Mouse (Mus musculus) liver, embryonic 13.5 days (tissue): ENCODE results near the gene Col23a1. TPM values are rescaled to one million over a fixed set of nuclear protein-coding genes. Genes with fewer than 3 reads are reported as not detected.

Experiments
- ATAC-seq: fragments of 200-750 bp; cut with Nextera tagmentation; 2 replicates; pipeline ENCODE4 v1.8.0; 2017; ENCODE audit warnings: low read depth, mild to moderate bottlenecking, moderate number of reproducible peaks, moderate library complexity
- DNase-seq: peaks from one replicate; pipeline ENCODE4 v3.0.0; 2022
- H3K27ac ChIP-seq: fragments of 300-500 bp; sonication (generic); 2 replicates; pipeline ENCODE4 v1.5.1; 2015; ENCODE audit warnings: moderate library complexity, mild to moderate bottlenecking, inconsistent platforms
- H3K27me3 ChIP-seq: fragments of 300-500 bp; sonication (generic); 2 replicates; pipeline ENCODE4 v1.6.1; 2015; ENCODE audit warnings: mild to moderate bottlenecking, inconsistent platforms
- H3K36me3 ChIP-seq: fragments of 300-500 bp; sonication (generic); 2 replicates; pipeline ENCODE4 v1.6.1; 2015; ENCODE audit warnings: mild to moderate bottlenecking, inconsistent platforms
- H3K4me1 ChIP-seq: fragments of 300-500 bp; sonication (generic); replicated peaks from 2 replicates; pipeline ENCODE4 v1.6.1; 2015; ENCODE audit warnings: inconsistent platforms
- H3K4me2 ChIP-seq: fragments of 300-500 bp; sonication (generic); 2 replicates; pipeline ENCODE4 v1.6.1; 2015; ENCODE audit warnings: inconsistent platforms, mild to moderate bottlenecking, moderate library complexity
- H3K4me3 ChIP-seq: fragments of 300-500 bp; sonication (generic); replicated peaks from 2 replicates; pipeline ENCODE4 v1.5.1; 2015; ENCODE audit warnings: mild to moderate bottlenecking, inconsistent platforms
- H3K9ac ChIP-seq: fragments of 300-500 bp; sonication (generic); 2 replicates; pipeline ENCODE4 v1.6.1; 2015; ENCODE audit warnings: mild to moderate bottlenecking, inconsistent platforms
- H3K9me3 ChIP-seq: fragments of 300-500 bp; sonication (generic); replicated peaks from 2 replicates; pipeline ENCODE4 v1.6.1; 2016; ENCODE audit warnings: inconsistent platforms
- WGBS: fragments of 180-500 bp; shearing (Covaris S2); methylation state at CpG from one replicate; pipeline ENCODE4 v1.1.7; 2015; ENCODE audit not compliant: insufficient replicate concordance; 5-methylcytosine and 5-hydroxymethylcytosine counted together
- polyA plus RNA-seq: library from polyadenylated mRNA; unstranded; fragments of >200 nt; fragmentation: Nextera tagmentation; extraction: Ambion mirVana; gene quantifications from 2 replicates; pipeline ENCODE4 v1.2.1, GENCODE M21; 2015

Col23a1 gene
- polyA plus RNA-seq, 1 experiment from 2014 or later, result 0.30 TPM

DNA sequence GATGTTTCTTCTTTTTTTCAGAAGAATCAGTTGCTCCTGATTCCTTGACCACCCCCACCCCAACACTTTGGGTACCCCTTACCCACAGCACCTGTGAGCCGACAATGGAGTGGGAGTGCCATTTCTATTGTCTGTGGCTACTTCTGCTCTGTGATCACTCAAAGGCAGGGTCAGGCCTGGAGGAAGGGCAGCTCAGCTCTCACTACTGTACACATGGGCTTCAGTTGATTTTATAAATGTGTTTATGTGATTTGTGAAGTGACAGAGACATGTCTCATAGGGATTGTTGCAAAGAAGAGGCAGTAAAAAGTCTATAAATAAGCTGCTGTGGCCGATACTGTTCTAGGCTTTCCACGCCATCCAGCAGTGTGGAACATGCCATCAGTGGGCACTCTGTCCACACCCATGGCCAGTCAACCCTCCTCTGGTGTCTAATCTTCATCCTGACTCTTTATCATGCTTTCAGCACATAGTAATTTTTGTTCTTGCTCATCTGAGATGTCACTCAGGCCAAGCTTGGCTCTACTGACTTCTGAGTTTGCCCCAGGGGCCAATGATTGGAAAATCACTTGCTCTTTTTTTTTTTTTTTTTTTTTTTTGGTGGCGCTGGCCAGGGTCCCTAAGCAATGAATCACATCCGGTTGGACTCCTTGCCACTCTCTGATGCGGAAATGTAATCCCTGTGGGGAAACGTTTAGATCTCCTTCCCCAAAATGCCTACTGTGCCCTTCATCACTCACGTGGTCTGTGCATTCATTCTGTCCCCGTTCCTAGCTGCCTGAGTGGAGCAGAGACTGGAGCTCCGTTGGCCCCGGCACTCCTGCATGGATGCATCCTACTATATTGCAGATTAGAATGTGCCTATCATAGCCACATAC lies 40.4 kb downstream of the Col23a1 start:
- H3K4me1 ChIP-seq, result no peaks in the 10 kb centered on the region
- H3K27me3 ChIP-seq, result no peaks in the 10 kb centered on the region
- H3K9ac ChIP-seq, result no peak overlapping the region
- WGBS, result 60% methylated on average over 11 of the region's 11 CpGs
- 0 out of 2 replicates have a peak, but pooled peaks cover 2% of the 10 kb centered on the region for H3K9me3 ChIP-seq
- ATAC-seq (no peak), DNase-seq (no peak)
- H3K27ac ChIP-seq, result no peak overlapping the region
- H3K4me3 ChIP-seq, result no peak overlapping the region
- no peak overlapping the region for H3K4me2 ChIP-seq
- H3K36me3 ChIP-seq, result no peaks in the 10 kb centered on the region

- Histone ChIP-seq H3K4me1 (no peaks in the 10 kb centered on the region), H3K4me2 (no peak overlapping the region), H3K9ac (no peak overlapping the region), H3K9me3 (0 out of 2 replicates have a peak, but pooled peaks cover 2% of the 10 kb centered on the region), H3K27ac (no peak overlapping the region), H3K36me3 (no peaks in the 10 kb centered on the region), H3K27me3 (no peaks in the 10 kb centered on the region), H3K4me3 (no peak overlapping the region)
- WGBS, result 69% methylated on average over 5 of the region's 5 CpGs
- ATAC-seq (no peak), DNase-seq (no peak)
Observed at GRCm38 (mm10) chr11:51334017-51334416, 44.3 kb downstream of the Col23a1 start.

GRCm38 (mm10) chr11:51337585-51337984 lies 47.9 kb downstream of the Col23a1 start:
- Histone ChIP-seq H3K4me1 (no peaks in the 10 kb centered on the region), H3K4me3 (no peak overlapping the region), H3K4me2 (no peak overlapping the region), H3K9me3 (0 out of 2 replicates have a peak, but pooled peaks cover under 1% of the 10 kb centered on the region), H3K27me3 (no peaks in the 10 kb centered on the region), H3K27ac (no peak overlapping the region), H3K36me3 (no peaks in the 10 kb centered on the region), H3K9ac (no peak overlapping the region)
- no peak for ATAC-seq
- 75% methylated on average over 6 of the region's 6 CpGs for WGBS
- no peak for DNase-seq

DNA sequence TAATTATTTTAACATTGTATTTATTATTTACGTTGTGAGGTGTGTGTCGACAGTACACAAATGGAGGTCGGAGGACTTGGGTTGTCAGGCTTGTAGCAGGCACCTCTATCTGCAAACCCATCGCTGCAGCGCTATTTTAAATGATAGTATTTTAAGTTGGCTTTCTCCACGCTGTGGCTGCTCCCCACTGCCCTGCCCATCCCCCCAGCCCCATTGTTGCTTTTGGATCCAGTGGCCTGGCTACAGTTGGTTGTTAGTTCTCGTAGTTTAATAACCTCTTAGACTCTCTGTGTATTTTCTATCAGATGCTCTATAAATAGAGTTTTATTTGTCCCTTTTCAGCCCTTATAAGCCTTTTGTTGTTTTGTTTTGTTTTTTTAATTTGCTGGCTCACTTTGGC lies 48.7 kb downstream of the Col23a1 start:
- DNase-seq, result no peak
- H3K36me3 ChIP-seq, result no peaks in the 10 kb centered on the region
- no peak overlapping the region for H3K9ac ChIP-seq
- H3K4me1 ChIP-seq, result no peaks in the 10 kb centered on the region
- H3K4me2 ChIP-seq, result no peak overlapping the region
- 66% methylated on average over 7 of the region's 7 CpGs for WGBS
- H3K4me3 ChIP-seq, result no peak overlapping the region
- no peak for ATAC-seq
- H3K27me3 ChIP-seq, result no peaks in the 10 kb centered on the region
- no peaks in the 10 kb centered on the region for H3K9me3 ChIP-seq
- no peak overlapping the region for H3K27ac ChIP-seq

GRCm38 (mm10) chr11:51341091-51341490 lies 51.4 kb downstream of the Col23a1 start:
- 55% methylated on average over 2 of the region's 2 CpGs for WGBS
- no peak overlapping the region for H3K4me2 ChIP-seq
- H3K4me3 ChIP-seq, result no peak overlapping the region
- no peak for ATAC-seq
- no peaks in the 10 kb centered on the region for H3K27me3 ChIP-seq
- no peaks in the 10 kb centered on the region for H3K4me1 ChIP-seq
- no peaks in the 10 kb centered on the region for H3K36me3 ChIP-seq
- H3K9me3 ChIP-seq, result no peaks in the 10 kb centered on the region
- no peak overlapping the region for H3K9ac ChIP-seq
- no peak overlapping the region for H3K27ac ChIP-seq
- DNase-seq, result no peak

DNA sequence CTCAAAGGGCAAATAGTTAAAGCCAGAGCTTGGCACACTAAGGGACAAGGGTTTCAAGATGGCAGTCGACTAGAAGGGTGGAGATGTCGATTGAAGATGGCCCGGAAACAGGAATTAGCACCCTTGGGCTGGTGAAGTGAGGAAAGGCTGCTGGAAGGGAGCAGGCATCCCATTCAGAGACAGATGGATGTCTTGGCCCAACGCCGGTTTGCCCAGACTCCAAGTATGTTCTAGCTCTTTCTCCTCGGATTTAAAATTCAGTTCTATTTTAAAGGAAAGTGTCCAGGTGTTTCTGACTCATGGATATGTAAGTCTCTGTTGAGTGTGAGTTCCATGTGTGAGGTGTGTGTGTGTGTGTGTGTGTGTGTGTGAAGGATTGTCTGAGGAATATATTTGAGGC lies 53.1 kb downstream of the Col23a1 start:
- Histone ChIP-seq H3K4me3 (no peak overlapping the region), H3K27me3 (no peaks in the 10 kb centered on the region), H3K4me2 (no peak overlapping the region), H3K9ac (no peak overlapping the region), H3K4me1 (no peaks in the 10 kb centered on the region), H3K9me3 (no peaks in the 10 kb centered on the region), H3K27ac (no peak overlapping the region), H3K36me3 (no peaks in the 10 kb centered on the region)
- no peak for ATAC-seq
- WGBS, result 67% methylated on average over 6 of the region's 6 CpGs
- no peak for DNase-seq

DNA sequence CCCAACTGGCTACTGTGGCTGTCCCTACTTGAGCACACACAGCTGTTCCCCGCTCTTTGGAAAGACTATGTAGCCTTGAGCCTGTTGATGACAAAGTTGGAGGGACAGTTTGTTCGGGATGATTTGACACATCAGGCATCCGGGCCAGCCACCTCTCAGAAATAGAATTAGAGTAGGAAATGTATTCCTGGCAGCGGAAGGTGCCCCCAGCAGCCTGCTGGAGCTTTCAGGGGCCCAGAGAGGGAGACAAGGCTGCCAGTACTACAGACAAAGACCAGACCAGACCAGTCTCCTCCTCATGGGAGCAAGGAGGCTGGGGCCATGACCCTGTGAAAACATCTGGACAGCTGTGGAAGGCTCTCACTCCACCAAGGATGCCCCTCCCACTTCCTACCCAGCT lies 53.6 kb downstream of the Col23a1 start:
- Histone ChIP-seq H3K4me3 (no peak overlapping the region), H3K27ac (no peak overlapping the region), H3K27me3 (no peaks in the 10 kb centered on the region), H3K36me3 (no peaks in the 10 kb centered on the region), H3K9ac (no peak overlapping the region), H3K9me3 (no peaks in the 10 kb centered on the region), H3K4me1 (no peaks in the 10 kb centered on the region), H3K4me2 (no peak overlapping the region)
- DNase-seq (no peak), ATAC-seq (no peak)
- 61% methylated on average over 4 of the region's 4 CpGs for WGBS

- Histone ChIP-seq H3K27me3 (no peaks in the 10 kb centered on the region), H3K27ac (no peak overlapping the region), H3K9me3 (no peaks in the 10 kb centered on the region), H3K9ac (no peak overlapping the region), H3K4me3 (no peak overlapping the region), H3K36me3 (no peaks in the 10 kb centered on the region), H3K4me1 (no peaks in the 10 kb centered on the region), H3K4me2 (no peak overlapping the region)
- ATAC-seq (no peak), DNase-seq (no peak)
- WGBS, result 74% methylated on average over 5 of the region's 5 CpGs
Observed at GRCm38 (mm10) chr11:51343728-51344289, 54.1 kb downstream of the Col23a1 start.

- WGBS, result 76% methylated on average over 21 of the region's 21 CpGs
- DNase-seq (no peak), ATAC-seq (no peak)
Observed at GRCm38 (mm10) chr11:51345481-51346465, 56.1 kb downstream of the Col23a1 start.

GRCm38 (mm10) chr11:51347756-51348155 lies 58.0 kb downstream of the Col23a1 start:
- 63% methylated on average over 2 of the region's 2 CpGs for WGBS
- H3K27ac ChIP-seq, result no peak overlapping the region
- no peak for ATAC-seq

More at GRCm38 (mm10) chr11:51345481-51346465, 56.1 kb downstream of the Col23a1 start:
- no peaks in the 10 kb centered on the region for H3K4me1 ChIP-seq
- H3K27ac ChIP-seq, result no peak overlapping the region
- no peak overlapping the region for H3K4me2 ChIP-seq
- no peaks in the 10 kb centered on the region for H3K36me3 ChIP-seq
- H3K27me3 ChIP-seq, result no peaks in the 10 kb centered on the region
- no peaks in the 10 kb centered on the region for H3K9me3 ChIP-seq
- no peak overlapping the region for H3K9ac ChIP-seq
- no peak overlapping the region for H3K4me3 ChIP-seq

DNA sequence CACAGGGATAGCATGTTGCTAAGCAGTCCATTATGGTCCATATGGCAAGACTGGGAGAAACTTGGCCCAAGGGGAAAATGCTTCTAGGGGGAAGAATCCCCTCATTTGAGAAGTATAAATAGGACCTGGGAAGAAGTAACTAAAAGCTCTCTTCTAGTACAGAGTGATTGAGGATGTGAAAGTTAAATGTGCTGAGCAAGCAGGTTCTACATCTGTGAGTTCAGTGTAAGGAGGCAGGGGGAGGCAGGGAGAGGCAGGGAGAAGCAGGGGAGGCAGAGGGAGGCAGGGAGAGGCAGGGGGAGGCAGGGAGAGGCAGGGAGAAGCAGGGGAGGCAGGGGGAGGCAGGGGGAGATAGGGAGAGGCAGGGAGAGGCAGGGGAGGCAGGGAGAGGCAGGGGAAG lies 59.9 kb downstream of the Col23a1 start:
- Histone ChIP-seq H3K4me1 (no peaks in the 10 kb centered on the region), H3K9ac (no peak overlapping the region), H3K4me3 (no peak overlapping the region), H3K36me3 (no peaks in the 10 kb centered on the region), H3K9me3 (no peaks in the 10 kb centered on the region), H3K27ac (no peak overlapping the region), H3K4me2 (no peak overlapping the region), H3K27me3 (no peaks in the 10 kb centered on the region)
- no peak for DNase-seq
- ATAC-seq, result no peak

More at GRCm38 (mm10) chr11:51347756-51348155, 58.0 kb downstream of the Col23a1 start:
- no peaks in the 10 kb centered on the region for H3K27me3 ChIP-seq
- H3K36me3 ChIP-seq, result no peaks in the 10 kb centered on the region
- H3K9me3 ChIP-seq, result no peaks in the 10 kb centered on the region
- no peak overlapping the region for H3K4me2 ChIP-seq
- H3K4me3 ChIP-seq, result no peak overlapping the region
- no peak overlapping the region for H3K9ac ChIP-seq
- no peaks in the 10 kb centered on the region for H3K4me1 ChIP-seq
- DNase-seq, result no peak
